Mouse (Mus musculus) kidney, postnatal 25 days (tissue): ENCODE measurements around the gene Mpp2.

ENCODE experiments used
- DNase-seq, 2 experiments: peaks; one replicate each; pipeline ENCODE4 v3.0.0; 2021; ENCODE audit warnings: mixed read lengths in 2 of 2

The Mpp2 gene

GRCm38 (mm10) chr11:102070426-102070825, 17.9 kb downstream of the Mpp2 start:
- no peak for DNase-seq

- no peak for DNase-seq
Observed at GRCm38 (mm10) chr11:102069633-102070032, 18.7 kb downstream of the Mpp2 start.

- no peak for DNase-seq
Observed at GRCm38 (mm10) chr11:102068969-102069368, 19.3 kb downstream of the Mpp2 start.

- DNase-seq, result no peak
Observed at GRCm38 (mm10) chr11:102063076-102063475, 25.2 kb downstream of the Mpp2 start.

- peak in 1 of 2 experiments; percentile 68 for DNase-seq
Observed at GRCm38 (mm10) chr11:102061941-102062473, 26.3 kb downstream of the Mpp2 start.

GRCm38 (mm10) chr11:102061236-102061940, 26.9 kb downstream of the Mpp2 start:
- DNase-seq, result peak; percentile 78 to 79

- DNase-seq, result peak; percentile 63 to 66
Observed at GRCm38 (mm10) chr11:102053847-102054246, 34.5 kb downstream of the Mpp2 start.

- peak; percentile 62 to 78 for DNase-seq
Observed at GRCm38 (mm10) chr11:102053183-102053582, 35.1 kb downstream of the Mpp2 start.

- DNase-seq, result no peak
Observed at GRCm38 (mm10) chr11:102052697-102053096, 35.6 kb downstream of the Mpp2 start.

- peak; percentile 50 to 64 for DNase-seq
Observed at GRCm38 (mm10) chr11:102051954-102052353, 36.4 kb downstream of the Mpp2 start.

GRCm38 (mm10) chr11:102051541-102051940, 36.8 kb downstream of the Mpp2 start:
- DNase-seq, result peak; percentile 78 to 92

GRCm38 (mm10) chr11:102049875-102050482, 38.3 kb downstream of the Mpp2 start:
- DNase-seq, result peak in 1 of 2 experiments; percentile 81

- DNase-seq, result no peak
Observed at GRCm38 (mm10) chr11:102046607-102047006, 41.7 kb downstream of the Mpp2 start.

- peak; percentile 65 to 85 for DNase-seq
Observed at GRCm38 (mm10) chr11:102044691-102045212, 43.6 kb downstream of the Mpp2 start.

- DNase-seq, result peak in 1 of 2 experiments; percentile 43
Observed at GRCm38 (mm10) chr11:102043381-102043780, 44.9 kb downstream of the Mpp2 start.

- peak in 1 of 2 experiments; percentile 44 for DNase-seq
Observed at GRCm38 (mm10) chr11:102042971-102043370, 45.3 kb downstream of the Mpp2 start.

- DNase-seq, result peak; percentile 35 to 67
Observed at GRCm38 (mm10) chr11:102041350-102041949, 46.9 kb downstream of the Mpp2 start, which contains the start of gene Cd300lg. Cd300lg (plus strand) TSS chr11:102041509.

GRCm38 (mm10) chr11:102040646-102041045, 47.7 kb downstream of the Mpp2 start:
- DNase-seq, result peak in 1 of 2 experiments; percentile 35

- DNase-seq, result peak; percentile 94 to 97
Observed at GRCm38 (mm10) chr11:102040138-102040524, 48.2 kb downstream of the Mpp2 start.

GRCm38 (mm10) chr11:102039487-102040137, 48.7 kb downstream of the Mpp2 start:
- peak in 1 of 2 experiments; percentile 38 for DNase-seq

- DNase-seq, result no peak
Observed at GRCm38 (mm10) chr11:102037789-102038188, 50.5 kb downstream of the Mpp2 start.

- DNase-seq, result no peak
Observed at GRCm38 (mm10) chr11:102036336-102036735, 52.0 kb downstream of the Mpp2 start.
